Mouse (Mus musculus): ENCODE measurements around the gene Dexi.

DNA sequence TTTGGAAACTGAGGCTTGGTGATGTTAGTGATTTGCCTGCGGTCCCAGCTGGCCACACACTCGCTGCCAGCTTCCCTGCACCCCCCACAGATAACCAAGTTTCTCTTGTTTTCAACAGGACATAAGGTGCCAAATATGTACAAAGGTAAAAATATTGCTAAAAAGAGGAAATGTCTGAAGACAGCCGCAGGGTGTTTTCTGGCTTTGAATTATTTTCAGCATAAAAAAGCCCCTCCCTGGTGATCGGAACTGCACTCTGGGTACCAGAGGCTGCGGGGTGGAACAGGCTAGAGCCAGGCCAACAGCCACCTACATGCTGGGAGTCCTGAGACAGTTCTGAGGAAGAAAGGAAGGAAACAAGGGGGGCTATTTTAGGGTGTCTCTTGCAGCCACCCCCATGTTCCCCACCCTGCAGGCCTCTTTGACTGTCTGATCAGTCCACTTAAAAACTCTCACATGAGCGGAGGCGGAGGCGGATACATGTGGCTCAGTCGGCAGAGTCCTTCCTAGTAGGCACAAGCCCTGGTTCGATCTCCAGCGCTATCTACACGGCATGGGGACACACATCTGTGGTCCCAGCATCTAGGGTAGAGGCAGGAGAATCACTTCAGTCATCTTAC is 26.8 kb downstream of the Dexi start:
- TF ChIP-seq CTCF (IDR thresholded peaks at IDR 0.05; ENCODE audit: extremely low read depth, insufficient read depth, low read length) (no peak), POLR2A (IDR thresholded peaks at IDR 0.05; ENCODE audit: extremely low read depth, insufficient read depth, low read length) (no peak)

Data from cortical plate, adult 2 months (tissue).